Mouse (Mus musculus): ENCODE measurements around the gene Ttn. TPM values are rescaled to one million over a fixed set of nuclear protein-coding genes. Genes with fewer than 3 reads are reported as not detected.

Gene Ttn
- 0.03 TPM for polyA plus RNA-seq (2014; fragmentation: Illumina TruSeq; extraction: RNeasy Lipid Tissue Mini Kit (QIAGEN cat#74804); ENCODE audit: low read depth, low replicate concordance)

GRCm38 (mm10) chr2:76982391-76983145 lies at the start of gene Ttn:
Ttn (minus strand) TSS chr2:76982547.

GRCm38 (mm10) chr2:76674725-76675427 lies 307.5 kb downstream of the Ttn start, which contains the start of gene Plekha3:
Plekha3 (plus strand) TSS chr2:76675281.

GRCm38 (mm10) chr2:76672966-76673392 lies 309.4 kb downstream of the Ttn start, which contains the start of gene Fkbp7:
Fkbp7 (minus strand) TSS chr2:76673116.

Other genes starting within 250 kb of the Ttn start
- gene Ccdc141, start 188.1 kb upstream of the Ttn start, polyA plus RNA-seq (2014; fragmentation: Illumina TruSeq; extraction: RNeasy Lipid Tissue Mini Kit (QIAGEN cat#74804); ENCODE audit: low read depth, low replicate concordance), result 5.5 TPM

Measured in sigmoid colon, adult 10 weeks (tissue).